Comparison of ENCODE assay signal across 10 mouse cellular contexts in genomic region chr19:44195138-44195537, GRCm38 (mm10). TPM values are rescaled to one million over a fixed set of nuclear protein-coding genes. Genes with fewer than 3 reads are reported as not detected.
A peak's percentile ranks its signal among the peaks of the same experiment; 100 is the strongest.
DNase-seq lines count a peak whose midpoint lies in the region; ATAC-seq lines count a peak whose summit lies in the region.
"Had no signal": no experiment of that assay in that cellular context is flagged by ENCODE, and none has a peak within 500 bp of the region (broad histone marks: within the 10 kb centered on the region; RNA-seq: fewer than 3 reads in every experiment).

No protein-coding gene starts in this region.

- H3K4me1 ChIP-seq in kidney, embryonic 14.5 days (ENCODE audit: control insufficient read depth, insufficient read depth, low read length): no peaks in the 10 kb centered on the region
- peaks cover 13% of the 10 kb centered on the region for H3K4me1 ChIP-seq in embryonic facial prominence, embryonic 10.5 days
- H3K4me1 ChIP-seq: stomach, embryonic 15.5 days had no signal

- no peaks in the 10 kb centered on the region for H3K27me3 ChIP-seq in kidney, embryonic 14.5 days (ENCODE audit: control insufficient read depth, insufficient read depth, low read length)
- H3K27me3 ChIP-seq in embryonic facial prominence, embryonic 10.5 days (replicated peaks; ENCODE audit: low read depth, poor library complexity, severe bottlenecking): no peaks in the 10 kb centered on the region
- H3K27me3 ChIP-seq: stomach, embryonic 15.5 days had no signal

- no peaks in the 10 kb centered on the region for H3K9me3 ChIP-seq in kidney, embryonic 14.5 days (ENCODE audit: control insufficient read depth, low read length)
- no peaks in the 10 kb centered on the region for H3K9me3 ChIP-seq in embryonic facial prominence, embryonic 10.5 days
- H3K9me3 ChIP-seq: stomach, embryonic 15.5 days had no signal

- H3K27ac ChIP-seq in kidney, embryonic 14.5 days (ENCODE audit: low read depth, low read length): no peak overlapping the region
- H3K27ac ChIP-seq in embryonic facial prominence, embryonic 10.5 days (replicated peaks): no peak overlapping the region
- H3K27ac ChIP-seq: stomach, embryonic 15.5 days had no signal

- H3K9ac ChIP-seq in kidney, embryonic 14.5 days (ENCODE audit: low read depth, low read length): no peak overlapping the region
- H3K9ac ChIP-seq: stomach, embryonic 15.5 days had no signal

- no peaks in the 10 kb centered on the region for H3K36me3 ChIP-seq in kidney, embryonic 14.5 days (ENCODE audit: control insufficient read depth, insufficient read depth, low read length)
- H3K36me3 ChIP-seq in embryonic facial prominence, embryonic 10.5 days (replicated peaks): no peaks in the 10 kb centered on the region
- H3K36me3 ChIP-seq: stomach, embryonic 15.5 days had no signal

- ATAC-seq in kidney, embryonic 14.5 days (ENCODE audit: low FRiP score, low TSS enrichment): no peak

- intact Hi-C loops in heart, postnatal 14 days (cut with DNase I): loop anchor here (2.0 to 10.0 kb wide), 2 partner anchors 100 to 340 kb away; no protein-coding TSS in a partner anchor

- 20% methylated on average over 7 of the region's 7 CpGs for WGBS in kidney, embryonic 14.5 days
- 15% methylated on average over 7 of the region's 7 CpGs for WGBS in embryonic facial prominence, embryonic 10.5 days

- peak; percentile 61 for DNase-seq in kidney, adult 18-20 months
- DNase-seq in adrenal gland, postnatal 36 days: peak; percentile 72 to 85
- DNase-seq in embryonic facial prominence, embryonic 10.5 days (ENCODE audit: low spot score): peak; percentile 74
- DNase-seq in heart, postnatal 14 days: peak; percentile 66 to 79
- DNase-seq in left cerebral cortex, adult 8-10 months (ENCODE audit: low spot score in 2 of 2): peak; percentile 22 to 64
- peak; percentile 70 for DNase-seq in naive thymus-derived CD4-positive, alpha-beta T cell, adult 2 months (ENCODE audit: low read depth)
- DNase-seq in testis, postnatal 14 days (ENCODE audit: low spot score): peak; percentile 28

- no peak overlapping the region for H3K4me2 ChIP-seq in kidney, embryonic 14.5 days (replicated peaks; ENCODE audit: low read depth, low read length)
- H3K4me2 ChIP-seq: stomach, embryonic 15.5 days had no signal

- no peak overlapping the region for H3K4me3 ChIP-seq in kidney, embryonic 14.5 days (ENCODE audit: low read length)
- no peak overlapping the region for H3K4me3 ChIP-seq in embryonic facial prominence, embryonic 10.5 days
- H3K4me3 ChIP-seq: erythroblast, embryonic 14.5 days; stomach, embryonic 15.5 days had no signal

RNA-seq across cellular contexts. Expression of gene Pkd2l1, which starts 2.9 kb away (rescaled TPM):
- 0.06 TPM in 1 of 2 replicates, not detected in the other for polyA plus RNA-seq in kidney, embryonic 14.5 days (2014; fragmentation: Nextera tagmentation; extraction: Ambion mirVana)
- total RNA-seq in adrenal gland, postnatal 36 days (2021): not detected
- 0.07 and 0.19 TPM in 2 replicates for polyA plus RNA-seq in embryonic facial prominence, embryonic 10.5 days (2016; fragmentation: Nextera tagmentation; extraction: Ambion mirVana)
- total RNA-seq in heart, postnatal 14 days (2021): not detected
- under 1 TPM; 0.17 to 0.59 (median 0.44) TPM for total RNA-seq in left cerebral cortex, adult 8-10 months (2022)
- polyA plus RNA-seq: erythroblast, embryonic 14.5 days; stomach, embryonic 15.5 days had no signal

RNA-seq across cellular contexts. Expression of gene Scd3, which starts 7.9 kb away (rescaled TPM):
- 0.12 and 0.96 TPM in 2 replicates for polyA plus RNA-seq in kidney, embryonic 14.5 days (2014; fragmentation: Nextera tagmentation; extraction: Ambion mirVana)
- under 1 TPM; 0.16 to 0.83 TPM for total RNA-seq in adrenal gland, postnatal 36 days (2021)
- 0.48 and 0.64 TPM in 2 replicates for polyA plus RNA-seq in embryonic facial prominence, embryonic 10.5 days (2016; fragmentation: Nextera tagmentation; extraction: Ambion mirVana)
- not detected for total RNA-seq in heart, postnatal 14 days (2021)
- 1 to 10 TPM; 2.9 to 3.8 (median 3.1) TPM for total RNA-seq in left cerebral cortex, adult 8-10 months (2022)
- polyA plus RNA-seq: erythroblast, embryonic 14.5 days had no signal

RNA-seq across cellular contexts. Expression of gene Bloc1s2, which starts 48.9 kb away (rescaled TPM):
- polyA plus RNA-seq in kidney, embryonic 14.5 days (2014; fragmentation: Nextera tagmentation; extraction: Ambion mirVana): 95.1 and 117 TPM in 2 replicates
- 10 to 100 TPM; 26.0 to 26.9 TPM for total RNA-seq in adrenal gland, postnatal 36 days (2021)
- polyA plus RNA-seq in embryonic facial prominence, embryonic 10.5 days (2016; fragmentation: Nextera tagmentation; extraction: Ambion mirVana): 98.1 and 99.3 TPM in 2 replicates
- 10 to 100 TPM; 12.9 to 15.6 TPM for total RNA-seq in heart, postnatal 14 days (2021)
- 10 to 100 TPM; 53.2 to 61.1 (median 58.7) TPM for total RNA-seq in left cerebral cortex, adult 8-10 months (2022)

RNA-seq across cellular contexts. Expression of gene Cwf19l1, which starts 59.5 kb away (rescaled TPM):
- 26.2 and 39.2 TPM in 2 replicates for polyA plus RNA-seq in kidney, embryonic 14.5 days (2014; fragmentation: Nextera tagmentation; extraction: Ambion mirVana)
- total RNA-seq in adrenal gland, postnatal 36 days (2021): 10 to 100 TPM; 19.3 to 31.7 TPM
- 41.1 and 45.4 TPM in 2 replicates for polyA plus RNA-seq in embryonic facial prominence, embryonic 10.5 days (2016; fragmentation: Nextera tagmentation; extraction: Ambion mirVana)
- 10 to 100 TPM in 1 of 2 experiments, 1 to 10 TPM in 1; 9.0 to 11.6 TPM for total RNA-seq in heart, postnatal 14 days (2021)
- total RNA-seq in left cerebral cortex, adult 8-10 months (2022): 10 to 100 TPM; 18.1 to 22.0 (median 19.1) TPM

Comparison
In these comparisons a context has a peak if more than half of its experiments do, and no peak if none do; other contexts are left out.
1. DNase-seq: peak in every context shown above with its lines; median percentile 78 in adrenal gland, postnatal 36 days; 74 in embryonic facial prominence, embryonic 10.5 days; 72 in heart, postnatal 14 days; 70 in naive thymus-derived CD4-positive, alpha-beta T cell, adult 2 months; 61 in kidney, adult 18-20 months; 43 in left cerebral cortex, adult 8-10 months; 28 in testis, postnatal 14 days.